Mouse (Mus musculus) monocyte, adult 2 months (primary cell): ENCODE results near the gene Mtfp1.
"Not testable (repeated sequence)": the region's sequence is repeated elsewhere in the genome, so short reads cannot be mapped to it uniquely, and the experiment has no call there.

Source experiments
- DNase-seq, 2 experiments: peaks; one replicate each; pipeline ENCODE4 v3.0.0; 2022; ENCODE audit warnings: low spot score in 2 of 2, low read depth in 1 of 2

The Mtfp1 gene

DNA sequence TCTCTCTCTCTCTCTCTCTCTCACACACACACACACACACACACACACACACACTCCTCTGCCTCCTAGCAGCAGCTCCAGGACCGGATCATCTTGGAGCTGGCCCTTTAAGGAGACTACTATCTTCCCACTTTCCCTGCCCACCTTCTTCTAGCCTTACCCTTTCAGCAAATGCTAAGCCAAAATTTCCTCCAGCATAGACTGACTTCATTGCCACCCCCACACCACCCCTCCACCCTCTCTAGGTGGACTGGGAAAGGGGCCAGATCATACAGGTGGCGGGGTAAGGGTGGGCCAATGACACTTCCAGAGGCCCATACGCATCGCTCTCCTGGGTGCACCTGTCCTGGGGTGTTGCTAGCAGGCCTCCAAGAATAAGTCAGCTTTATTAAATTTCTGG lies 20.2 kb upstream of the Mtfp1 start:
- DNase-seq = no peak

- not testable (repeated sequence) for DNase-seq
Measured at GRCm38 (mm10) chr11:4114541-4114940, 19.3 kb upstream of the Mtfp1 start.

- DNase-seq = no peak
Measured at GRCm38 (mm10) chr11:4113970-4114369, 18.7 kb upstream of the Mtfp1 start.

DNA sequence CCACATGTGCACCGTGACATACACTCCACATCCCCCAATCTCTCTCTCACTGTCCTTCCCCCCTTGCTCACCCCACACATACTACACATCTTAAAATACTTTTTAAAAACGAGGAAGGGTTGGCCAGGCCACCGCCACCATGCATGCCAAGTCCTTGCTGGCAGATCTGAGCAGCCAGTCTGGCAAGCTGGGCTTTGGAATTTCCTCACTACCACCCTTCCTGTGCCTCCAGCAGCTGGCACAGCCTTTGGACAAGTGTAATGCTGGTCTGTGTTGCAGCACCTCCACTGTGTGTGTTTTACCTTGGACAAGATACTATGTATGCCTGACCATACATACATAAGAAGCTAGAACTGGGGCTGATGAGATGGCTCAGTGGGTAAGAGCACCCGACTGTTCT lies 18.3 kb upstream of the Mtfp1 start:
- DNase-seq = no peak

- DNase-seq = no peak
Measured at GRCm38 (mm10) chr11:4112861-4113260, 17.6 kb upstream of the Mtfp1 start.

DNA sequence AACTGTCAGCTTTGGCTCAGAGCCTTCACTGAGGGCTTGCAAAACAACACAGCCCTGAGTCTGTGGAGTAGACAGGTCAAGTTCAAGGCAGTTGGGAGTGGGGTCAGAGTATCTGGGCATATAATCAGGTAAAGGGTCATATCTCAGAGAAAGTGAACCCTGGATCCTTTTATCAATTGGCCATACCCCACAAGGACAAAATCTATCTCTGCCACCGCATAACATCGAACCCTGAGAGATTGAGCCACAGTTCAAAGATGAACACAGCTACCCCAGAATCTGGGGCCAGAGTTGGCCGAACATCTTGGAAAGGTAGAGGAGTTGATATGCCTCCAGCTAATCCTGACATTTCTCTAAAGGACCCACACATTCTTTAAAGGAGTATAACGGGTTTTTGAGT lies 16.8 kb upstream of the Mtfp1 start:
- DNase-seq = no peak

DNA sequence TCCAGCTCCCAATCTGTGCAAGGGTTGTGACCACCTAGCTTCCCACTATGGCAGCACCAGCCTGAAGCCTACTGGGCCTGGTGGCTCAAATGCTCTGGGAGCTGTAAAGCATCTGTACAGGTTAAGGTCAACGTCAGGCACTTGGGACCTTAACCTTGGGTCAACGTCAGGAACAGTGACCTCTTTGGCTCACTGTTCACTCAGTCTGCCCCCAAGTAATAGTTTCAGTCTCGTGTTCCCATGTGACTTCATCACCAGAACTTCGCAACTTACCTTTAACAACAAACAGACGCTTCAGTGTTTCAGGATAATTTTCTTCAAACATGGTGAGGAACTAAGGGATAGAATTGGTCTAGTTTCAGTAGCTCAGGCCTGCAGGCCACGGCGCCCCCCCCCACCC lies 13.4 kb upstream of the Mtfp1 start:
- DNase-seq = no peak

DNA sequence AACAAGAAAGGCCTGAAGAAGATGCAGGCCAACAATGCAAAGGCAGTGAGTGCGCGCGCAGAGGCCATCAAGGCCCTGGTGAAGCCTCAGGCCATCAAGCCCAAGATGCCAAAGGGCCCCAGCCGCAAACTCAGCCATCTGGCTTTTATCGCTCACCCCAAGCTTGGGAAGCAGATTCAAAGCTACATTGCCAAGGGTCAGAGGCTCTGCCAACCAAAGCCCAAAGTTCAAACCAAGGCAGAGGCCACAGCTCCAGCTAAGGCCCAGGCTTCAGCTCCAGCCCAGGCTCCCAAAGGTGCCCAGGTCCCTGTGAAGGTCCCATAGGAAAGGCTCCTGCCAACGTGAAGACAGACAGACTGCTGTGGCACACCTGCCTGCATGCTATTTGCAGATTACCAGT lies 12.7 kb upstream of the Mtfp1 start:
- DNase-seq = not testable (repeated sequence)

GRCm38 (mm10) chr11:4105444-4105843 lies 10.2 kb upstream of the Mtfp1 start:
- no peak for DNase-seq

DNA sequence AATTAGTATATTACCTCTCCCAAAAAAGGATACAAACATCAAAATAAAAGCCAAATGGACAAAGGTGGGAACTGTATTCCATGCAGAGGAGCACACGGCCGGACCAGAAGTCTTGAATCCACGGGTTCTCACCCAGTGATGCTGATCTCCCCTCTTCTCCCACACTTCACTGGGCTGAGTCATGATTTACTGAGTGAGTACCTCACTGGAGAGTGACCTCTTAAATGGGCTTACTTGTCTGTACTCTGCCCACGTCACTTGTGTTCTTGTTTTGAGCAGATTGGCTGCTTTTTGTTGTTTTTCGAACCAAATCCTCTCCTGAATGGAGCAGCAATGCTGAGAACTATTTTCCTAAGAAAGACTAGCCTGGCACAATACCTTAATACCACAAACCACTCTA lies 9.7 kb upstream of the Mtfp1 start:
- no peak for DNase-seq

DNA sequence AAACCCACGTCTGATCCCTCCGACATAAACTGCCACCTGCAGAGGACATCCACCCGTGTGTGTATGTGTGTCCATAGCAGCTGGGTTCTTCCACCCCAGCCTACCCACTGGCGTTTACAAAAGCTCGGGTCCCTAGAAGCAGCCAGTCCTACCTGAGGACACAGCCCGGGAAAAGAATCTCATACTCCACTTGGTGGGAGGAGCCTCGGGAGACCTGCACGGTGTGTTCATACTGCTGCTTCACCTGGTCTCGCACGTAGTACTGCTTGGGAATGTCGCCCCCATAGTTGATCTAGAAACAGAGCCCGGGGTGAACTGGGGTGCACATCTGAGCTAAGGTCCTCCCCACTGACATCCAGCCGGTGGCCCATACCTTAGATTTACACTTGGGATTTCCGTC lies 8.3 kb upstream of the Mtfp1 start:
- no peak for DNase-seq

DNA sequence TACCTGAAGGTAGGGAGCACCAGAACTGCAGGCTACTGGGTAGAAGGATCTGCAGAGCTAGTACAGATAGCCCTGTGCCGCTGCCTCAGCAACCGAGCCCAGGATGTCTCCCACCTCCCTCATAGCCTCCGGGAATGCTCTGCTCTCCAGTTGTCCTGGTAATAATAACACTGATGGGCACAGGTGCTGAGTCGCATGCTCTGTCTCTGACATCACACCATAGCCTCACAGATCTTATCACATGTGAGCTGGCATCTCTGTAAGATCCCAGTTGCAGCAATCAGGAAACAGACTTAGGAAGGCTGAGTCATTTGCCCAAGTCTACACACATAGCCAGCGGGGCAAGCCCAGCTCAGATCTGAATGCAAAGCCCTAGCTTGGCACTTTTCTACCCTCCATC lies 6.6 kb upstream of the Mtfp1 start:
- no peak for DNase-seq

DNA sequence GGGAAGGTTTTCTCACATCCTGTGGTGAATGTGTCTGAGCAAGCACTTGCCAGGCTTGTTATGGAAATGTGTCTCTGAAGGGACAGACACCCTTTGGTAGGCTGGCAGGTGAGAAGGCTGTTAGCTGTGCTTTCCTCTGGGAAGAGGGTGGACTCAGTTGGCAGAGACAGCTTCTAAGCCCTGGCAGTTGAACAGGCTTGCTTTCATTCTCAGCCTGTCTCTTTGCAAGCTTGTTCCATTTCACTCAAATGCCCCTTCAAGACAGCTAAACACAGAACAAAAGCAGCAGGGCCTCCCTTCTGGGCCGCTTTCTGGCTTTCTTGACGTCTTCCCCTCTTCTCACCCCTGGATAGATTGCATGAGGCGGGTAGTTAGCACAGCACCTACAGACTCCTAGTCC lies 4.2 kb upstream of the Mtfp1 start:
- no peak for DNase-seq

DNA sequence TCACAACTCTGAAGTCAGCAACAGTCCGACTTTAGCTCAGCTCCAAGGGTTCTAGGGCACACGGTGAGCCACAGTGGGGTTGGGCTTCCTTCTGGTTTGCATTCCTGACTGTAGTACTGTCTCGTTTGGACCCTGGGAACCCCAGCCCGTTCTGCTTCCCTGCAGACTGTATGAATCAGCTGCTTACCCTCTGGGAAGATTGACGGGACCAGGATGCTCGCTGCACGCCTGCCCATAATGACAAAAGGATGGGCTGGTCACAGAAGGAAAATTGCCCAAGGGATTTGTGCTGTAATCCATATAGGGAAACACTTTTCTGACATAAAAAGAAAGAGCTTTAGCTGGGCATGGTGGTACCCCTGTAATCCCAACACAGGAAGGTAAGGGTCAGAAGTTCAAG lies 3.6 kb upstream of the Mtfp1 start:
- DNase-seq = no peak

DNA sequence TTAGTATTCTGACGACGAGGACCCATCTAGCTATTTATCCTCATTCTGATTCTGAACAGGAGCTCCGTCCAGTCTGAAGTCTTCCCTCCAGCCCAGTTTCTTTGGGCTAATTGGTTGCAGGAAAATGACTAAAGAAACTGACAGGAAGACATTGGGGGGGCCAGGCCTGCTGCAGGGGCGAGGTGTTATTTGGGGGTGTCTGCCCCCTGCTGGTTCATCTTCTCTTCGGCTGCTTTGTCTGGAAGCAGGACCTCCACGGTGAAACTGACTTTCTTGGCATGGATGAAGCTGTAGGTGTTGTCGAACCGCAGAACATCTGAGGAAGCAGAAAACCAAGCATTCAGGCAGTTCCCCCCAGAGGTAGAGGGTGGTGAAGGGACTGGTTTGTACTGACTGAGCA lies 2.9 kb upstream of the Mtfp1 start:
- no peak for DNase-seq

DNA sequence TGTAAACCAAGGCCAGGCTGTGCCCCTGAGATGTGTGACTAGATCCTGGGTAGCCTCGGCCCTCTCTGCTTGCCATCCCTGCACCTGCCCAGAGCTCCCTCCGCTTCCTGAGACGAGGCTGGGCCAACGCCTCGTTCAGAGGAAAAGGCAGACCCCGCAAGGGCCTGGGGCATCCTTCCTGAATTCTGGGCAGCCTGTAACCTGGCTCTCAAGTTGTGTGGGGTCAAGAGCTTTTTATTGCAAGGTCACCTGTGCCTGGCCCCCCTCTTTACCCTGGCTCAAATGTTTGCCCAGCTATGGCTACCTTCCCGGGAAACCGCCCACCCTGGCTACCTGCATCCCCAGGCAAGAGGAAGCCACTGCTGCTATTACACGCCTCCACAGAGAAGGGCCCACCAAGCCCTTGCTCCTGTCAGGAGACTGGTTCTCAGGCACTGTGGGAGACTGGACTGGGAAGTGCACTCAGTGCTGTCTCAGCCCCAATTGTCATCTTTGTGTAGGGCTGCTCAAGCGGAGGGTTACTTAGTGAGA lies 1.9 kb upstream of the Mtfp1 start:
- no peak for DNase-seq

GRCm38 (mm10) chr11:4096054-4096984 lies 1.1 kb upstream of the Mtfp1 start:
- DNase-seq = peak; percentile 87 to 88

DNA sequence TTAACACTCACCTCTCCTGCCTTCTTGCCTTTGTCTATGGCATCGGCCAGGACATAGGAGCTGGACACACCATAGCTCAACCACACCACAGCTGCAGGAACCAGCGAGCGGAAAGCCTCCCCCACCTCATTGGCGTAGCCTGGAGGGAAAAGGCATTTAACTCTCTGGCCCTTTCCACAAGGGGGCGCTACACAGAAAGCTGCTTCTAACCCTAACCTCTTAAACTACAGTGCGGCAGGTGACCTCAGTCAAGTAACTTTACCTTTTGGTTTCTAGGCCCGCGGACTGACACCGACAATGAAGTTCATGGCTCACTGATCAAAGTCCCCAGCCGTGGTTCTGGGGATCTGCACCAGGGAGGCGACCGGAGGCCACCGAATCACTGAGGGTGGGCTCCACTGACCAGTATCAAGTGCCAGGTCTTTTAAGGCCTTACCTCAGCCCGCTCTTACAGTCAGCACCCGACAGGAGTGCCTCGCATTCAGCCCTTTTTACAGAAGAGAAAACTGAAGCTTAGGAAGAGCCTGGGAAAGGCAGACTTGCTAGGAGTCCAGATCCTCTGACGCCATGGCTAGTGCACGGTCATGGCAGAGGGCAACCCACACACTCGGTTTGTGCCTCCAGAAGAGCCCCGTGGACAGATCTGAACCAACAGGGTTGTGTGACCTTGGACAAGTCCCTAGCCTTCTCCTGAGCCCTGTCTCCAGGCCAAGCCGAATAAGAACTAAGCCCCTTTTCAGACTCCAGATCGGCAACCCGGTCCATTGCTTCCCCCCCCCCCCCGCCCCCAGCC lies 671 bp downstream of the Mtfp1 start:
- peak in 1 of 2 experiments; percentile 45 for DNase-seq

DNA sequence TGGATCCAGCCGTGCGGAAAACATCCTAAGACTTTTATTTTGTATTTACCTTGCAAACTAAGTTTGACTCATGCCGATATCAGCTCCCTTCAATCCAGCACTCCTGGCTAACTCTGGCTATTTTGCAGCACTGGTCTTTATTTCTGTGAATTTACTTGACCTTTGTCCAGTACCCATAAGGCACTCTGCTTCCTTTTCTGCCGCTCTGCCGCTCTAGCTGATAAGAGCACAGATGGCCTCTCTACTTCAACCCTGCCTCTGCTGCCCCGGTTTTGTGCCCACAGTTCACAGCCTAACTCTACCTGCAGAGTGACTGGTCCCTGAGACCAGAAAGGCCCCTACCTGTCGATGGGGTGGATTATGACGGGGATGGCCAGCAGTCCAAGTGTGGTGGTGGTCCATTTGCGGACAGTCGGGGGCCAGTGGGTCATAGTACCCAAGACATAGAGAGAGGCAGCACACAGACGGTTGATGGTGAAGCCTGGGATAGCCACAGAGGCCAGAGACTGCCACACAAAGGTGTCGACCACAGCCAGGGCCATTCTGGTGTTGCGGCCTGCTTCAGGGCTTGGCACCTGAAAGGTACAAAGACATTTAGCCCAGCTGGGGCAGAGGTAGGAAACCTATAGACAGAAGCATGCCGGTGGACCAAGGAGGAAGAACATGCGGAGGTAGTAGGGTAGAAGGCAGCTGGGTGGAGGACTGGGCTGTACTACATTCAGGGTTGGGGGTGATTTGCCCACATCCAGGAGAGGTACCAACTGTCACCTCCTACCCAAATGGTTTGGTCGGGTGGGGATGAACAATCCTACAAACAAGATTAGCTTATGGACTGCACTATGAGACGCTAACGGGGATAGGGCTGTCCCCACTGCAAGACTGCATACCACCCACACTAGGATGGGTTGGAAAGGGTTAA lies 1.5 kb downstream of the Mtfp1 start:
- no peak for DNase-seq

- no peak for DNase-seq
Measured at GRCm38 (mm10) chr11:4087267-4087666, 8.0 kb downstream of the Mtfp1 start.

DNA sequence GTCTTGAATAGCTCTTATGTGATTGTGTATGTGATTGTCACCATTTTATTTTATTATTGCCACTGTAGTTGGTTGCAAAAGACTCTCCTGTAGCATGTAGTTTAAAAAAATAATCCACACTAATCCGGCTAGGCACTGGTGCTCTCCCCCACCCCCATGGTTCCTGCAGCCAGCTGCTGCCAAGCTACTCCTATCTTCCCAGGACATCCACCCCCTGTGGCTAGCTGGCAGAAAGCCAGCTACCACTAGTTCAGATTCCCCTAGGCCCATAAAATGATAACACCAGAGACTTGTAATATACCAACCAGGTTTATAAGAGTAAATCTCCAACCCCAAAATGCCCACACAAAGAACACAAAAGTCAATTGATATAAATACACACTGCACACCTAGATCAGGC lies 9.0 kb downstream of the Mtfp1 start:
- no peak for DNase-seq
